ENCODE assay signal across 17 mouse cellular contexts in the genomic region with DNA sequence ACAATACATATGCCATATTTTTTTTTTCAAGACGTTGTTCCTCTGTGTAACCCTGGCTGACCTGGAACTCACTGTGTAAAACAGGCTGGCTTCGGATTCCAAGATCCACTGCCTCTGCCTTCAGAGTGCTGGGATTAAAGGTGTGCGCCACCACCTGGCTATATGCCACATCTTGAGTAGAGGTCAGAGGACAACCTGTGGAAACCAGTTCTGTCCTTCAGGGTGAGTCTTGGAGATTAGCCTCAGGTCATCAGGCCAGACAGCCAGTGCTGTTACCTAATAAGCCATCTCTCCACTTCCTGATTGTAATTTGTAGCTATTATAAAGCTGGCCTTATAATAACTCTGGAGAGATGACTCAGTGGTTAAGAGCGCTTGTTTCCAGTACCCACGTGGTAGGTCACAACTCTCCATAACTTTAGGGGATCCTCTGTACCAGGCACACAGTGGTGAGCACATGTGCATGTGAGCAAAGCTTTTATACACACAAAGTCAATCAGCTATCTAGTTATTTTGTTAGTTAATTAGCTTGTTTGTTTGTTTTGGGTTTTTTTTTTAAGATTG. TPM values are rescaled to one million over a fixed set of nuclear protein-coding genes. Genes with fewer than 3 reads are reported as not detected.
DNase-seq lines count a peak whose midpoint lies in the region; ATAC-seq and TF ChIP-seq lines count a peak whose summit lies in the region.
"Had no signal": no experiment of that assay in that cellular context is flagged by ENCODE, and none has a peak within 500 bp of the region (broad histone marks: within the 10 kb centered on the region; RNA-seq: fewer than 3 reads in every experiment).

No protein-coding gene starts in this region.

- WGBS in kidney, postnatal 0 days = 79% methylated on average over 5 of the region's 5 CpGs
- WGBS in neural tube, embryonic 15.5 days = 89% methylated on average over 5 of the region's 5 CpGs
- 87% methylated on average over 5 of the region's 5 CpGs for WGBS in midbrain, embryonic 11.5 days

- TF ChIP-seq CTCF in kidney, postnatal 0 days (IDR thresholded peaks at IDR 0.05; ENCODE audit: low read depth) = 0 out of 2 replicates have a peak, but pooled peaks have one; percentile 19

- DNase-seq in lung, adult 18-20 months = peak; percentile 36 to 57
- DNase-seq in lung, postnatal 10 days = no peak
- DNase-seq in ZHBTc4 (ENCODE audit: low read depth, low spot score) = peak; percentile 67
- DNase-seq in kidney, postnatal 0 days (ENCODE audit: low spot score) = no peak
- no peak for DNase-seq in adrenal gland, postnatal 4 days (ENCODE audit: low spot score in 2 of 2)
- DNase-seq in midbrain, embryonic 11.5 days (ENCODE audit: low spot score, missing footprints) = no peak
- DNase-seq: adrenal gland, adult 2 months; cerebellum, adult 2 months; heart, adult 18-20 months; right cerebral cortex, postnatal 4 days; thymus, adult 18-20 months had no signal

- H3K4me2 ChIP-seq in kidney, postnatal 0 days (ENCODE audit: low read length) = no peak overlapping the region
- no peak overlapping the region for H3K4me2 ChIP-seq in neural tube, embryonic 15.5 days
- no peak overlapping the region for H3K4me2 ChIP-seq in midbrain, embryonic 11.5 days
- H3K4me2 ChIP-seq: heart, embryonic 15.5 days; hindbrain, embryonic 12.5 days; limb, embryonic 13.5 days; lung, embryonic 15.5 days had no signal

- no peaks in the 10 kb centered on the region for H3K9me3 ChIP-seq in kidney, postnatal 0 days (replicated peaks; ENCODE audit: low read length)
- no peaks in the 10 kb centered on the region for H3K9me3 ChIP-seq in neural tube, embryonic 15.5 days (replicated peaks)
- H3K9me3 ChIP-seq in midbrain, embryonic 11.5 days (ENCODE audit: control insufficient read depth, low read length) = no peaks in the 10 kb centered on the region
- H3K9me3 ChIP-seq: heart, embryonic 15.5 days; hindbrain, embryonic 12.5 days; limb, embryonic 13.5 days; lung, embryonic 15.5 days had no signal

- H3K36me3 ChIP-seq in kidney, postnatal 0 days (ENCODE audit: insufficient read depth, low read length) = no peaks in the 10 kb centered on the region
- H3K36me3 ChIP-seq in neural tube, embryonic 15.5 days = no peaks in the 10 kb centered on the region
- no peaks in the 10 kb centered on the region for H3K36me3 ChIP-seq in midbrain, embryonic 11.5 days (ENCODE audit: control insufficient read depth, insufficient read depth, low read length)
- H3K36me3 ChIP-seq: heart, embryonic 15.5 days; hindbrain, embryonic 12.5 days; limb, embryonic 13.5 days; lung, embryonic 15.5 days had no signal

- H3K4me3 ChIP-seq in kidney, postnatal 0 days (replicated peaks; ENCODE audit: low read depth, low read length) = no peak overlapping the region
- H3K4me3 ChIP-seq in neural tube, embryonic 15.5 days (replicated peaks) = no peak overlapping the region
- H3K4me3 ChIP-seq in midbrain, embryonic 11.5 days (ENCODE audit: low read depth, low read length) = no peak overlapping the region
- H3K4me3 ChIP-seq: heart, embryonic 15.5 days; hindbrain, embryonic 12.5 days; limb, embryonic 13.5 days; lung, embryonic 15.5 days had no signal

- H3K9ac ChIP-seq in kidney, postnatal 0 days (ENCODE audit: low read depth, low read length) = no peak overlapping the region
- no peak overlapping the region for H3K9ac ChIP-seq in neural tube, embryonic 15.5 days (replicated peaks)
- H3K9ac ChIP-seq in midbrain, embryonic 11.5 days (ENCODE audit: low read length) = no peak overlapping the region
- H3K9ac ChIP-seq: heart, embryonic 15.5 days; hindbrain, embryonic 12.5 days; limb, embryonic 13.5 days; lung, embryonic 15.5 days had no signal

- no peaks in the 10 kb centered on the region for H3K27me3 ChIP-seq in kidney, postnatal 0 days (ENCODE audit: insufficient read depth, low read length)
- no peaks in the 10 kb centered on the region for H3K27me3 ChIP-seq in neural tube, embryonic 15.5 days (replicated peaks)
- no peaks in the 10 kb centered on the region for H3K27me3 ChIP-seq in midbrain, embryonic 11.5 days (ENCODE audit: control insufficient read depth, insufficient read depth, low read length)
- H3K27me3 ChIP-seq: heart, embryonic 15.5 days; hindbrain, embryonic 12.5 days; limb, embryonic 13.5 days; lung, embryonic 15.5 days; Patski had no signal

- peaks cover 5% of the 10 kb centered on the region; the same call in 1 of the 2 replicates for H3K4me1 ChIP-seq in kidney, postnatal 0 days (replicated peaks; ENCODE audit: insufficient read depth, low read length)
- H3K4me1 ChIP-seq in neural tube, embryonic 15.5 days = no peaks in the 10 kb centered on the region
- H3K4me1 ChIP-seq in midbrain, embryonic 11.5 days (ENCODE audit: control insufficient read depth, insufficient read depth, low read length) = peaks cover 5% of the 10 kb centered on the region; the same call in 1 of the 2 replicates

- H3K27ac ChIP-seq in kidney, postnatal 0 days = no peak overlapping the region
- no peak overlapping the region for H3K27ac ChIP-seq in neural tube, embryonic 15.5 days (replicated peaks)
- no peak overlapping the region for H3K27ac ChIP-seq in midbrain, embryonic 11.5 days (ENCODE audit: low read depth, low read length)
- H3K27ac ChIP-seq: heart, embryonic 15.5 days; hindbrain, embryonic 12.5 days; limb, embryonic 13.5 days; lung, embryonic 15.5 days had no signal

- 0 out of 2 replicates have a peak, but pooled peaks have one; percentile 41 for ATAC-seq in kidney, postnatal 0 days (replicated peaks; ENCODE audit: low FRiP score, low read depth)
- ATAC-seq in neural tube, embryonic 15.5 days (ENCODE audit: low FRiP score) = no peak
- ATAC-seq in midbrain, embryonic 11.5 days (ENCODE audit: low FRiP score) = no peak
- ATAC-seq: Patski had no signal

RNA-seq across cellular contexts. Expression of gene Strn3, which starts 15.1 kb away (rescaled TPM):
- polyA plus RNA-seq in kidney, postnatal 0 days (2015; fragmentation: Nextera tagmentation; extraction: Ambion mirVana) = 44.1 and 46.3 TPM in 2 replicates
- polyA plus RNA-seq in neural tube, embryonic 15.5 days (2015; fragmentation: Nextera tagmentation; extraction: Ambion mirVana) = 34.4 and 34.7 TPM in 2 replicates
- total RNA-seq in adrenal gland, postnatal 4 days (2021) = 10 to 100 TPM; 81.6 to 84.8 TPM
- 55.2 and 56.1 TPM in 2 replicates for polyA plus RNA-seq in midbrain, embryonic 11.5 days (2014; fragmentation: Nextera tagmentation; extraction: Ambion mirVana)

RNA-seq across cellular contexts. Expression of gene Ap4s1, which starts 15.9 kb away (rescaled TPM):
- 37.9 and 48.3 TPM in 2 replicates for polyA plus RNA-seq in kidney, postnatal 0 days (2015; fragmentation: Nextera tagmentation; extraction: Ambion mirVana)
- polyA plus RNA-seq in neural tube, embryonic 15.5 days (2015; fragmentation: Nextera tagmentation; extraction: Ambion mirVana) = 49.4 and 58.2 TPM in 2 replicates
- 10 to 100 TPM; 19.9 to 21.5 TPM for total RNA-seq in adrenal gland, postnatal 4 days (2021)
- polyA plus RNA-seq in midbrain, embryonic 11.5 days (2014; fragmentation: Nextera tagmentation; extraction: Ambion mirVana) = 56.9 and 62.0 TPM in 2 replicates

Comparison
In these comparisons a context has a peak if more than half of its experiments do, and no peak if none do; other contexts are left out.
1. DNase-seq: peak in lung, adult 18-20 months (2 of 2) and ZHBTc4 (single experiment); none in lung, postnatal 10 days (single experiment), kidney, postnatal 0 days (single experiment), adrenal gland, postnatal 4 days (0 of 2) and midbrain, embryonic 11.5 days (single experiment).